Mouse (Mus musculus): ENCODE data around the gene Art3.

DNA sequence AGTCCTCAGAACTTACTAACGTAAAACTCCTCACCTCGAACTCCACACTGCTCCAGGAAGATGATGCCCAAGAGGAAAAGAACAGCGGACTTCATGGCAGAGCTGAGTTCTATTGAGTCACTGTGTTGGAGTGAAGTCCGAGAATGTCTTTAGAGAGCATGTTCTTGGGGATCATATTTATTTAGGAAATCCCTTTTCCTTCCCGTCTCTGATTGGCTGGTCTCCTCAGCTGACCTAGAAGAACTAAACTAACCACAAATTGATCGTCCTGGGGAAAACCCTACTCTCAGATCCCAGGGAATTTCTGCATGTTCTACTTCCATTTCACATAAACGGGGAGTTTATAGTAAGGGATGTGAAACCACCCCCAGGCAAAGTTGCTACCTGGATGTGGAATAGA lies 3.7 kb upstream of the Art3 start, which contains the start of gene Cxcl9:
- no peak for TF ChIP-seq CTCF (IDR thresholded peaks at IDR 0.05; ENCODE audit: control insufficient read depth, insufficient read depth, low read length)
- no peak for TF ChIP-seq POLR2A (IDR thresholded peaks at IDR 0.05; ENCODE audit: borderline replicate concordance, control insufficient read depth, low read depth, low read length)
